Mouse (Mus musculus) layer of hippocampus, adult 18-20 months (tissue): Measurements from ENCODE around the gene Becn1. TPM values are rescaled to one million over a fixed set of nuclear protein-coding genes. Genes with fewer than 3 reads are reported as not detected.
A peak's percentile ranks its signal among the peaks of the same experiment; 100 is the strongest.

Source experiments
- DNase-seq, 2 experiments: peaks; one replicate each; pipeline ENCODE4 v3.0.0; 2022; ENCODE audit warnings: low spot score in 2 of 2
- total RNA-seq, 2 experiments: library from RNA; stranded (reverse); gene quantifications; 2 replicates each; pipeline ENCODE4 v1.2.3; 2021

Becn1 gene
- total RNA-seq, 2 experiments from 2014 or later, result 211 to 217 TPM

DNA sequence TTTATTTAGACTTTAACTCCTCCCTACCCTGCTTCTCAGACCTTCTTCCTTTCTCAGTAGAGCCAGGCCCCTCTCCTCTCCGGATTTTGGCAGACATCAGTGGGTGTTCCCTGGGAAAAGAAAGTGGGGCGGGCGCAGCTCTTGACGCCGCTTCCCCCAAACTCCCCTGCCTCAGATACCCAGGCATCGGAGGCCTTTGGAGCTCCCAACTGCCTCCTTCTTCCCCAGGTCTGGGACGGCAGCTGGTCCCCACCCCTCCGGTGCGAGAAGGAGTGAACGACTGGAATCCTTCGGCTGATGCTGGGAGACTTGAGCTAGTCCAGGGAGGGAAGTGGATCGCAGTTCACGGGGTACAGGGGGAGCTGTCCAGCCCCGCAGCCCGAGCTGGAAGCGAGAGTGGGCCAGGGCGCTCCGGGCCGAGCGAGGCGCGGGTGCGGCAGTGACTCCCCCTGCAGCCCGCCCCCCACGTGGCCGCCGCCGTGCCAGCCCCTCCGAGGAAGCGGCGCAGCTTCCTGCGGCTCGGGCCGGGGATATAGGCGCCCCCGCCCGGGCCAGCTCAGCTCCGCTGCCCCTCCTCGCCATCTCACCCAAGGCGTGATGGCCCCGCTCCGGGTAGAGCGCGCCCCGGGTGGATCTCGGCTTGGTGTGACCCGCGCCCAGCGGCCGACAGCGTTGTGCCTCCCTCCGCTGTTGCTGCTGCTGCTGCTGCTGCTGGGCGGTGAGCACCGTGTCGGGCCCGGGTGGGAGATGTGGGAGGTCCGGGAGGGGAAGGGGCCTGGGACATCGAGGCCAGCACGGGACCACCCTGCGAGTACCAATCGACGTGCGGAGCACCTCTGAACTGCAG lies 56.0 kb downstream of the Becn1 start, which contains the start of gene Ramp2:
TSS of gene Ramp2 (plus strand) at position 174 of the 847 bp plus-strand sequence.
- DNase-seq, result peak in 1 of 2 experiments; percentile 54

DNA sequence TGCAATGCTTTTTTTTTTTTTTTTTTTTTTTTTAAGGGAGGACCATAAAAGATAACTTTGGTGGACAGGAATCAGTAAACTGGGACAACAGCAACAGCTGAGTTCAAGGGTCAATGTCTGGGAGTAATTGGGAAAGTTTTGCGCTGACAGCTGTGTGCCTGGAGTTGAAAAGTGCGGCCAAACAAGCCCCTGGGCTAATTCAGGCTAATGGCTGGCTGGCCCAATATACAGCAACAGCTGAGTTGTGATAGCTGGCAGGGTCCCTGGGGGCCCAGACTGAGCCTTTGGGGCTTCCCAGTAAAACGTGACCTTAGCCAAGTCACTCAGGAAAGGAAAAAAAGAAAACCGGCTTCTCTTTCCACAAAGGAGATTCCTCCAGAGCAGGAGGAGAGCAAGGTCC lies 57.0 kb downstream of the Becn1 start:
- no peak for DNase-seq

DNA sequence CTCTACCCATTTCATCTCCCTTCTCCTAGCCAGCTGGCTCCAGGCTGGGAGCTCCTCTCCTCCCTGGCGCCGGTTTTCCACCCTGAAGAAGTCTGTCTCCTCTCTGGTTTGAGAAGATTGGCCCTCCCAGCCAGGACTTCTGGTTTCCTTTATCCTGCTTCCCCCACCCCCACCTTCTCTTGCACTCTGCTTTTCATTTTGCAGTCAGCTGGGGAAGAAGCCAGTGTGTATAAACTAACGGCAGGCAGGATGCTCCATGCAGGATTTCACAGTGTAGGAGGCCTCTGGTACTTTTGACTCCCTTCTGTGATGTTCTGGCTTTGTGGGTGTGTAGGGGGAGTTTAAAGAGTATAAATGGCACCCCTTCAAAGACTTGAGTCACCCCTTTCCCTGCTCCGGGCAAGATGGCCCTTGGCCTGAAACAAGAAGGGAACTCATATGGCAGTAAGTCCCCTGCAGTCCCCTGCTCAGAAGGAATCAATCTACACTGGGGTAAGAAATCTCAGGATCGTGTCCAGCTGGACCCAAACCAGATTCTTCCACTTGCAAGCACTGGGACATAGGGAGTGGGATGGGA lies 63.9 kb downstream of the Becn1 start:
- peak; percentile 39 to 74 for DNase-seq

DNA sequence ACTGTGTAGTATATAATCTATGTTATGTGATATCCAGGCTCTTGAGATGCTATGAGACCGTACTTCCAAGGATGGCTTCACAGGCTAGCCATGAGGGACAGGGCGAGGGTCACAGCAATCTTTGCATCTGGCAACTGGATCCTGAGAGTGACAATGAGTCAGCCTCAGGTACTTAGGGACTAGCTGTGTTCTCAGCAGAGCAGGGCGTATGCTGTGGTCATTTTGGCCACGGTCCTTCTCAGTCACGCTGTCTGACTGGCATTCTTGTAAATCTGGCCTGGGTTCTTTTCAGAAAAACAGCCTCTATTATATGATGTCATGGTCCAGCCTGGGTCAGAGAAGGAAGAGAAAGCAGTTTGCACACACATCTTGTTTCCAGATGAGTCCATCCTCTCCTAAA lies 65.3 kb downstream of the Becn1 start:
- DNase-seq, result no peak

Other genes starting within 250 kb of the Becn1 start
- gene Naglu, start 232.3 kb downstream of the Becn1 start, total RNA-seq, result 1 to 10 TPM; 6.9 to 8.6 TPM
- gene Hsd17b1, start 223.9 kb downstream of the Becn1 start, total RNA-seq, result 1 to 10 TPM in 1 of 2 experiments, under 1 TPM in 1; 0.66 to 1.5 TPM
- 10 to 100 TPM; 24.5 to 25.7 TPM for gene Coasy, start 219.7 kb downstream of the Becn1 start, total RNA-seq
- gene Mlx, start 215.0 kb downstream of the Becn1 start, total RNA-seq, result 10 to 100 TPM; 41.6 to 44.3 TPM
- 1 to 10 TPM; 3.4 to 5.4 TPM for gene Psmc3ip, start 206.8 kb downstream of the Becn1 start, total RNA-seq
- gene Retreg3, start 182.4 kb downstream of the Becn1 start, total RNA-seq, result 10 to 100 TPM; 57.2 to 58.1 TPM
- gene Tubg1, start 182.3 kb downstream of the Becn1 start, total RNA-seq, result 10 to 100 TPM; 43.7 to 46.5 TPM
- 10 to 100 TPM; 40.2 to 42.7 TPM for gene Tubg2, start 146.4 kb downstream of the Becn1 start, total RNA-seq
- gene Cntnap1, start 131.8 kb downstream of the Becn1 start, total RNA-seq, result 100 to 1,000 TPM; 154 to 162 TPM
- 10 to 100 TPM; 15.0 to 15.3 TPM for gene Plekhh3, start 130.9 kb downstream of the Becn1 start, total RNA-seq
- gene Ccr10, start 126.8 kb downstream of the Becn1 start, total RNA-seq, result under 1 TPM in 1 of 2 experiments, not detected in 1; 0.18 TPM
- gene Ezh1, start 75.8 kb downstream of the Becn1 start, total RNA-seq, result 10 to 100 TPM; 79.0 to 84.0 TPM
- 10 to 100 TPM; 62.2 to 72.8 TPM for gene Ramp2, start 56.3 kb downstream of the Becn1 start, total RNA-seq
- gene Vps25, start 48.6 kb downstream of the Becn1 start, total RNA-seq, result 10 to 100 TPM; 61.8 to 65.6 TPM
- 10 to 100 TPM in 1 of 2 experiments, 1 to 10 TPM in 1; 9.8 to 10.4 TPM for gene Wnk4, start 41.7 kb downstream of the Becn1 start, total RNA-seq
- gene Cntd1, start 23.3 kb downstream of the Becn1 start, total RNA-seq, result under 1 TPM; 0.30 to 0.47 TPM
- gene Coa3, start 23.2 kb downstream of the Becn1 start, total RNA-seq, result 100 to 1,000 TPM; 102 to 103 TPM
- 100 to 1,000 TPM; 118 to 127 TPM for gene Psme3, start 13.9 kb upstream of the Becn1 start, total RNA-seq
- 1 to 10 TPM; 6.3 to 7.0 TPM for gene Aoc2, start 22.8 kb upstream of the Becn1 start, total RNA-seq
- under 1 TPM; 0.36 to 0.47 TPM for gene Aoc3, start 28.3 kb upstream of the Becn1 start, total RNA-seq
- gene G6pc, start 65.3 kb upstream of the Becn1 start, total RNA-seq, result not detected
- gene Aarsd1, start 115.3 kb upstream of the Becn1 start, total RNA-seq, result 10 to 100 TPM; 45.9 to 51.1 TPM
- gene Gm27029, start 122.5 kb upstream of the Becn1 start, total RNA-seq, result 1 to 10 TPM; 6.3 to 6.4 TPM
- gene Rundc1, start 122.8 kb upstream of the Becn1 start, total RNA-seq, result 10 to 100 TPM; 36.5 to 36.8 TPM
- gene Ptges3l, start 123.0 kb upstream of the Becn1 start, total RNA-seq, result 1 to 10 TPM in 1 of 2 experiments, under 1 TPM in 1; 0.99 to 2.0 TPM
- 10 to 100 TPM; 40.7 to 42.5 TPM for gene Rpl27, start 140.0 kb upstream of the Becn1 start, total RNA-seq
- gene Ifi35, start 146.1 kb upstream of the Becn1 start, total RNA-seq, result 1 to 10 TPM; 2.4 to 2.7 TPM
- gene Rnd2, start 162.7 kb upstream of the Becn1 start, total RNA-seq, result 100 to 1,000 TPM; 111 to 120 TPM
- gene Vat1, start 163.9 kb upstream of the Becn1 start, total RNA-seq, result 10 to 100 TPM; 32.1 to 33.8 TPM
- 1 to 10 TPM in 1 of 2 experiments, under 1 TPM in 1; 0.56 to 1.0 TPM for gene Brca1, start 249.7 kb upstream of the Becn1 start, total RNA-seq
- 100 to 1,000 TPM; 134 to 138 TPM for gene Nbr1, start 249.9 kb upstream of the Becn1 start, total RNA-seq